Mouse (Mus musculus) WW6 (cell line): Measurements from ENCODE around the gene Celsr2.

Experiments
- DNase-seq: peaks from one replicate; pipeline ENCODE4 v3.0.0-alpha.2; 2013; ENCODE audit warnings: low read depth, low spot score

The Celsr2 gene

DNA sequence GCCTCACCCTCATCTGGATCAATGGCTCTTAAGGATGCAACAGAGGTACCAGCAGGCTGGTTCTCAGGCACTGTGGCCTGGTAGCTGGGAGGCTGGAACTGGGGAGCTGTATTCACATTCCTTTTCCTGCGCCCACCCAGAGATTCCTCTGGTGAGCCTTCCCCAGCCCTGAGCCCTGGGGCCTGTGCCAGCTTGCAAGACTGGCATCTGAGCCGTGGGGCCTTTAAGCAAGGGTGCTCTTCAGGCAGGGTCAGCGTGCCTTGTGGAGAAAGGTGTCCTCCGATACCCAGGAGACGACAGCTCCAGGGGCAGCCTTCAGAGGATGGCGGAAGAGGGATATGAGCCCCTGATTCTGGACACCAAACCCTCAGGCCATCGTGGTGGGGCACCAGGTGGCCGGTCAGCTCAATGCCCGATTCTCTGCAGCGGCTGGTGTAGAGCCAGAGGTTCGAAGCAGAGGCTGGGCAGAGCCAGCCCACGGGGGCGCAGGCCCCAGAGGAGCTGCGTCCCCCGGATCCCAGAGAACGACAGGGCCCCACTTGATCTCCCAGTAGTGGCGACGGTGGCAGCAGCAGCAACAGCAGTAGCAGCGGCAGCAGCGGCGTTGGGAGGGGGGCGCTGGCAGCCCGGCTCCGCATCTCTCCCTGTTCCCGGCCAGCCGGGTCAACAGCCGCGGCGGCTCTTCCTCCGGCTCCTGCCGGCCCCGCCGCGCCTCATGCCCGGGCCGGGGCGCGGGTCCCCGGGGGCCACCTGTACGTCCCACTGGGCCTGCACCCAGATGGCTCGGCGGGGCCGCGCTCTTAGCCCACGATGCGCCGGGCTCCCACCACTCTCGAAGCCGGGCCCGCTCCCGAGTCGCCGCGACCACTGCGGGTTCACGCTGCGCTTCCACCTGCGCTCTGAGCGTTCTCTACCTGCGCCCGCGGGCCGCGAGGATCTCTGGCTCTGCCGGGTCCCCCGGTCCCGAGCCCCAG, at the start of gene Celsr2:
TSS of gene Celsr2 (minus strand) at position 696 of the 974 bp plus-strand sequence.
- no peak for DNase-seq

DNA sequence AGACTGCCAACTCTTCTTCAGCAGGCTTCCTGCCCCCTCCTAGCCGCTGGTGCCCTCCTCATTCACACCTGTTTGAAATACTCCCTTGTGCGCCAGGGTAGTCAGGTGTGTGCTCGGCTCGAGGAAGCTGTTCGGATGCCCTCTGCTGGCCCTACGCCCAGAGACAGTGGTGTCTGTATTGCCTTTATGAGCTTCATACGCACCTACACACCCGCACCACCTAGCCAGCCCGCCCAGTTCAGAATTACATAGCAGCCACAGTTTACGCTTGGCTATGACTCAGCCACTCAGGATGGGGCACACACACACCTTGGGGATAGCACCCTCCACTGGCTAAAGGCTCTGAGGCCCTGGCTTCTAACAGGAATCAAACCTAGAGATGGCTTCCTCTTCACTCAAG, 43.5 kb upstream of the Celsr2 start:
- DNase-seq: no peak

- DNase-seq: no peak
These were observed 43.0 kb upstream of the Celsr2 start for GRCm38 (mm10) chr3:108458380-108458779.

DNA sequence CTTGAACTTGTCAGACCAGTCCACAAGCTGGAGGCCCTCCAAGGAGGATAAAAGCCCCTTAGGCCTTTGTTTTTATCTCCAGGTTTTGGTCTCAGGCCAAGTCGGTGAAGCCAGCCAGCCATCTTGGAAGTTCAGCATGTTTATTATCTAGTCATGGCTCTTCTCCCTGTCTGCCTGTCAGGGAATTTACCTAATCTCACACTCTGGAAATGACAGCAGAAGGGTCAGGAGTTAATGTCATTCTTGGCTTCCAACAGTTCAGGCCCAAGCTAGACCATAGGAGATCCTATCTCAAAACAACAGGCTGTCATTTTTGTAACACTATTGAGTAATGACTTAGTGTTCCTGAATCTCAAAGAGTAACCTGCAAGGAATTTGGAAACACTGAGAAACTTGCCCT, 38.8 kb upstream of the Celsr2 start:
- DNase-seq: no peak

DNA sequence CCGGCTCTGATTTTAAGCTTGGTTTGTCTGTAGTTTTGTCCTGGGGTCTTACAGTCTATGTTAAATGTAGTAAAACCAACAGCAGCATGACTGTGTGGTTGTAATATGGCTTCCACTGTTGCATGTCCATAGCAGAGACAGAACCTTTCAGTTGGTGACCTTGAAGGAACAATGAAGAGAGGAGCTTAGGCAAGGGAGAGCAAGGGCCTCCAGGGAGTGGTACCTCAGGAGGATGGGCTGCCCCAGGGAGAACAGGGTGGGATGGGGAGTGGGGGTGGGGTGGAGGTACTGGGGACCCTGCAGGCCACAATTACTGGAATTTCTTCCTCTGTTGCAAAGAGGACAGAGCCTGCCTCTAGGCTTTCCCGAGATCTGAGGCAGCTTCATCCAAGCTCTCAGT, 36.6 kb upstream of the Celsr2 start:
- no peak for DNase-seq

DNA sequence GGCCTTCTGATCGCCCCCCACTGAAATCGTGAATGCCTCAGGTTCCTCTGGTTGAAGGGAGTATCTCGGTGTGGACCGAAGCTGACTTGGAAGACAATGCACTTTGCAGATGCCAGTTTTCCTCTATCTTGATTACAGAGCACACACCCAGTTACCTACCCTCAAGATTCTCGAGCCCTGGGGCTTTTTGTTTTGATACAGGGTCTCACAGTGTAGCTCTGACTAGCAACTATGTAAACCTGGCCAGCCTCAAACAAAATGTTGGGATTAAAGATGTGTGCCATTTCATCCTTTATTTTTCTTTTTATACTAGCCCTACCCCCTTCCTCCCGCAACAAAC, 30.0 kb upstream of the Celsr2 start:
- DNase-seq: no peak

DNA sequence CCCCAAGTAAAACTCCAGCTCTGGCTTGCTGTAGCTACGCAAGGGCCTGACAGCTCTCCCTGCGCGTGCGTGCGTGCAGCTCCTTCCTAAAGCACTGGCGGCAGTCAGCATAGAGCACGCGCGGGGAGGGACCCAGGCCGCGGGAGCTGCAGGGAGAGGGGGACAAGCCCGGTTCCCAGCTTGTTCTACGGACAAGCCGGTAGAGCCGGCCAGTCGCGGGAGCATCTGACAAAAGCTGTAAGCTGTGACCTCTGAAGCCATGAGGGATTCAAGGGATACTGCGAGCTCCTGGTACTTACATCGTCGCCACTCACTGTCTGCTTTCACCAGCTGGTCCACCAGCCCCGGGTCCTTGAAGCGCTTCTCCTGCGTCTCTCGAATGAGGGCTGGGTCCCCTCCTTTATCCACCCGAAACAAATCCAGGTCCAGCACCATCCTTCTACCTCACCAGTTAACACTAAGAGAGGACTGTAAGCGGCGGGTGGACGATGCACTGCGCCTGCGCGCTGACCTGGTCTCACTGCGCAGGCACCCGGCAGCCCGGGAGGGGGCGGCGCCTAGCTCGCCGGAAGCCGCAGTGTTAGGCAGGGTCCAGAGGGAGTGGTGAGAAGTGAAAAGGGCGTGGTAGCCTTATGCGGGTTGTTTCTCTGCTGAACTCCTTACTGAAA, 29.5 kb upstream of the Celsr2 start, which contains the start of gene Sars:
TSS of gene Sars (minus strand) at position 512 of the 668 bp plus-strand sequence.
- DNase-seq: peak; percentile 72

DNA sequence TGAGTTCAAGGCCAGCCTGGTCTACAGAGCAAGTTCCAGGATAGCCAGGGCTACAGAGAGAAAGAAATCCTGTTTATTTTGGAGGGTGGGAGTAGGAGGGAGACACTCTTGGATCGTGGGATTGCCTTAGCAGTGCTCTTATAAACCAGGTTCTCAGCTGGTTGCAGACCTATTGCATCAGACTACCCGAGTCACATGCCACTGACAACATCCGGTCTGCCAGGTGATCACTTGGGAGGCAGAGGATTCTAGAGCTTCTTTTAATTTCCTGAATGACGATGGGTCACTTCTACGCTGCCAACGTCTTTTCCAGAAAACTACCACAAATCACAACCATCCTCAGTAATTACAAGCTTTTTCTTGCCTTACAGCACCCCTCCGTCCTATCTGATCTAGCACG, 28.7 kb upstream of the Celsr2 start:
- no peak for DNase-seq

GRCm38 (mm10) chr3:108436380-108436714, 21.0 kb upstream of the Celsr2 start:
- DNase-seq: no peak

- no peak for DNase-seq
These were observed 20.5 kb upstream of the Celsr2 start for GRCm38 (mm10) chr3:108435701-108436379.

DNA sequence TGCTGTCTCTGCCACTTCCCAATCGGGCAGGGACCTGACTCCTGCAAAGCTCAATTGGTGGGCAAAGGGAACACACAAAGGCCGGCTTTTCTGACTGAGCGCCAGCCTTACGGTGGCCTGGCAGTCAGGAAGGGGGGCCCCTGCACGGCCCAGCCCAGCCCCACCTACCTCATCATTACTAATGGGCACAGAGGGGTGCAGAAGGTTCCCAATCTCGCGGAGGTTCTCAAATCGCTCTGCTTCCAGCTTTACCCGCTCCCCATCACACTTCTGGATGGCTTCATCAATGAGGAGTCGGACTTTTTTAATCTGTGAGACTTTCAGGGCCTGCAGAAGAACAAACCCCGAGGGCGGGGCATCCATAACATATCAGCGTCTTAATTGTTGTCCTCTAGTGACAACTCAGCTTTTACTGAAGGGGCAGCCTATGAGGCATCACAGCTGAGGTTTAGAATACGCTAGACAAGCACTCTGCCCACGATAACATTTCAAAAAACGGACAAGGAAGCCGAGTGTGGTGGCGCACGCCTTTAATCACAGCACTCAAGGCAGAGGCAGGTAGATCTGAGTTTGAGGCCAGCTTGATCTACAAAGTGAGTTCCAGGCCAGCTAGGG, 18.6 kb upstream of the Celsr2 start:
- DNase-seq: no peak

GRCm38 (mm10) chr3:108433188-108433880, 18.0 kb upstream of the Celsr2 start:
- peak; percentile 77 for DNase-seq

- DNase-seq: no peak
These were observed 17.3 kb upstream of the Celsr2 start for GRCm38 (mm10) chr3:108432542-108433187.

DNA sequence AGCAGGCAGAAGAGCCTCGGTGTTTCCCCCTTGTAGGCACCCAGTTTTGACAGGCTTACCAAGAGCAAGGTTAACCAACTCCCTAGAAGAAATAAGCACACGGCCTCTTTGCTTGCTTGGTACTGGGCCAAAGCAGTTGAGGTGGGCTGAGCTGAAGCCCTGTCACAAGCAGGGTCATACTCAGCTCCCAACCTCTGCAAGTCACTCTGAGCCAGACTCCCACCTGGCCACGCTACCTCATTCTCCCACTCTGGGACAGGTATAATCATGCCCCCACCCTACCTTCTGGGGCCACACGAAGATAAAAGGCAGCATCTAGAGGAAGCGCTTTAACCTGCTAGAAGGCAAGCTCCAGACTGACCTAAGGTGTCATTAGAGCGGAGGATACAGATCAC, 10.3 kb upstream of the Celsr2 start:
- DNase-seq: no peak

DNA sequence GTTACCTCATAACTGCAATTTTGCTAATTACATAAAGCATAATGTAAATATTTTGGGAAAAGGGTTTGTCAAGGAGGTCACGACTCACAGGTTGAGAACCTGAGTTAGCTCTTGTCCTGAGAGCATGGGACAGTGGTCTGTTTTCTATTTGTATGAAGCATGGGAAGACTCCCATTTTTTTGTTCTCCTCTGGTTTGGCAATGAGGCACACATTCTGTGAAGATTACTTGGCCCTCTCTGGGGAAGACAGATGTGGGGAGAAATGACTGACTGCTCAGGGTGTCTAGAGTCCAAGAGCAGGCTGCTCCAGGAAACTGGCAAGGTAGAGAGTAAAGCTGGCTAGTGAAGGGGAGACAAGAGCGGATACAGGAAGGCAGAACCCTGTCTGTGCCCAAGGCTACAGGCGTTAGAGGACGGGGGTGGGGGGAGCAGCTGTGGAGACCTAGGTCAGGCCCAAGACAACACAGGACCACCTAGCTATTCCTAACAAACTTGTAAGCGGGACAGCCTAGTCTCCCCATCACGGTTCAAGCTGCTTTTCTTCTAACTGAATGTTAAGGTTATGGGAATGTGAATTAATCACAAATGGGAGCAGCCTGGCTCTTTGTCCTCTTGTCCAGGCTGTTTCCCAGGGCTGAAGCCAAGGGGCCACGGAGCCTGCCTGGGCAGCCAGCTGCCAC, 9.7 kb upstream of the Celsr2 start:
- no peak for DNase-seq

GRCm38 (mm10) chr3:108423844-108424801, 8.8 kb upstream of the Celsr2 start:
- DNase-seq: no peak

DNA sequence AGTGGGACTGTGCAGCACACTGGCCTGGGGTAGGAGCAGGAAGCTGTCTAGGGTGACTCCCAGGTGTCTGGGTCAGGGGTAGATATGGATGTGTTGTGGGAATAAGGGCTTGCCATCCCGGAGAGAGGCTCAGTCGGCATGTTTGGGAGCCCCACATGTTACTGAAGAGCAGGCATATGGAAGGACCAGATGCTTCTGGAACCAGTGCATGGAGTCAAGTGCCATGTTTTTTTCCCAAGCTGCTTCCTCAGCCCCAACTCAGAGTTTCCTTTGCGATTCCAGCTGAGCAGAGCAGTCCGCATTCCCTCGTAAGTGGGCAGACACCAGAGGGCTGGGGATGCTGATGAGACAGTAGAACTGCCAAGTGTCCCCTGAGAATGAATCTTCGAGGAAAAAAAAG, 7.7 kb upstream of the Celsr2 start:
- no peak for DNase-seq

DNA sequence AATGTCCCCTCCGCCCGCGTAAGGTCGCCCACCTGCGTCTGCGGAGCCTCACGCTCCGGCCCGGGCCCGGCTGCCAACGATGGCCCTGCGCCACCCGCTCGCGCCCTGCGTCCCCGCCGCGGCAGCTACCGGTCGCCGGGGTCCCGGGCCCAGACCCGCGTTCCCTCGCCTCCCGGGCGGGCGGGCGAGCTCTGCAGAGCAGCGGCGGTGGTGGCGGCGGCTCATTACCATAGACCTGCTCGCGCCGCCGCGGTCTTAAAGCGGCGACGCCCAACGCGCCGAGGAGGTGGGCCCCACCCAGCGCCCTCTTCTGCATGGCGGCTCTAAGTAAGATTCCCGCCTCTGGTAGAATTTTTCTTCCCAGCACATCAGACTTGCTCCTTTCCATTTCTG, 475 bp upstream of the Celsr2 start:
- no peak for DNase-seq
